Mouse (Mus musculus) CH12F3 (cell line): ENCODE data around the gene Gm30083.

Source experiments
- in situ Hi-C: fragments of 300-500 bp; cut with MboI; formaldehyde crosslinking; loops from 2 replicates; pipeline ENCODE4 v1.14.3; 2020; ENCODE audit warnings: low sequenced_read_pairs

The Gm30083 gene

DNA sequence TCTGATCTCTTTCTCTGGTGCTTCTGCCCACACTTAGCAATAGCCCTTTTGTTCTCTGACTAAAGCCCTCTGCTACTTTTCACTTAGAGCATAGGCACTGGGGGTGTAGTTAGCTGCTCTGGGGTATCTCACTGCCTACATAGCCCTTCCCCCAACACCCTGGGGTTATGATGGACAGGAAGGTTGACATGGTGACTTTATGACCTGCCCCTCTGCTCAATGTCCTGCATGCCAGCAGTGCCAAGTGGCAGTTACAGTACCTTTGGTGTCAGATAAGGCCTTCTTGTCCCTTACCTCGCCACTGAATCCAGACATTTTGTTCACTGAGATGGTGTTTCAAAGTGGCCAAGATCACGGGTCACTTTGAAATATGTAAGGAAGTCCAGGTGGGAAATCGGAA is at the start of gene Gm30083:
Gene Gm30083, minus strand, starts transcription at position 120 of the 400 bp plus-strand sequence.
- in situ Hi-C loops: no loop called here

DNA sequence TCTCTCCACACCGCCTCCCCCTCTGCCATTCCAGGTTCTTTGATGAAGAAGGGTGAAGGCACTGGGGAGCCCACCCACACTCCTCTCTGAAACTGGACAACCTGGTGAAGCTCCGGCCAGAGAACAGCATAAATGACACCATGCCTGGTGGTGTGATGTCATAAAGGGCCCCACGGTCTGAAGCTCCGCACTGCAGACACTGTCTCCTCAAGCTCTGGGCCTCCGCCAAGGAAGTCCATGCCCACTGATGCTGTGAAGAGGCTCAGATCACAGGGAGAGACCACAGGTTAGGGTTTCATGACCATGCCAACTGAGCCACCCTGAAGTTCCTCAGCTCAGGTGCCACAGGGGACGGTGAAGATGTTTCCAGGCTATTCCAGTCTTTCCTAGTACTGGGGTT is 37.5 kb upstream of the Gm30083 start, which contains the start of gene Antxrl:
Gene Antxrl, plus strand, starts transcription at position 192 of the 400 bp plus-strand sequence.
- in situ Hi-C loops: no loop called here

DNA sequence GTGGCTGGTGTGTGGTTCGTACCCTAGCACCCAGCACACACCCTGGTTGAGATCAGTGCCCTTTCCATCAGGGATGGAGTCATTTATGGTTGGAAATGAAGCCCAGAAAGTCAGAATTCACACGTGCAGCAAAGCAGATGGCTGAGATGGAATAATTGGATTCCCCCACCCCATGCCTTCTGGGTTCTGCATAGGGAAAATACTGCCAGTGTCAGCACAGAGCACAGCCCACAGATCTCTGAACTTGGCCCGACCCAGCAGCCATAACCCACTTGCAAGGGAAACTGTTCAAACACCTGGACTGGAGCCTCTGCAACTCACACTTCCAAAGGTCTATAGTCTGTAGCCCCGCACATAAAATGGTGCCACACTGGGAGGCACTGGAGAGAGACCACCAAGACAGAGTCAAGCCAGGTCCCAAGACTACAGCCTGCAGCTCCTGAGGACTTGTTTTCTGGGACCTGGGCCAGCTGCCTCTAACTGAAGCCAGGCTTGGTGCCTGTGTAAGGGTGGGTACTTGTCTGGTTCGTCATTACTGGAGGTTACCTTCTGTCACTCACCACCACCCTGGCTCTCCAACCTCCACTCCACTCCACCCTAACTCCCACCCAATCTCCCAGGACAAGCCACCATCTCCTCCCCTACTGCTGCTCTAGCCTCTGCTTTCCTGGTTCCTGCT is 35.3 kb upstream of the Gm30083 start:
- in situ Hi-C loops: no loop called here

DNA sequence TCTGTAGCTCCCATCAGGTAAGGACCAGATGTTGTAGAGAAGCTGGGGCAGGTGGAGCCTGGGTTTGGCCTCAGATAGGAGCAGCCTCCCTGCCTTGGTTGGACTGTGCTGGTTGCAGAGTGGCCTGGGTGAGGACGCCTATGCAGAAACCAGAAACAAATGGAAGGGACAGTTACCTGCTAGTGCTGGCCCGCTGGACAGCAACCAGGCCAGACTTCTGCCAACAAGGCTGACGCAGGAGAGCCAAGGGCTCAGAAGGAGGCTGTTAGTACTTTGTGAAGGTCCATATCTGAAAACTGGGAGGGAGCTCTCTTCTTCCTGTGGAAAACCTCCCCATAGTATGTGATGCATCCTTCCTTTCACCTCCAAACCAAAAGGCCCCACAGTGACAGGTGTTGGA is 28.4 kb upstream of the Gm30083 start:
- in situ Hi-C loops: no loop called here

DNA sequence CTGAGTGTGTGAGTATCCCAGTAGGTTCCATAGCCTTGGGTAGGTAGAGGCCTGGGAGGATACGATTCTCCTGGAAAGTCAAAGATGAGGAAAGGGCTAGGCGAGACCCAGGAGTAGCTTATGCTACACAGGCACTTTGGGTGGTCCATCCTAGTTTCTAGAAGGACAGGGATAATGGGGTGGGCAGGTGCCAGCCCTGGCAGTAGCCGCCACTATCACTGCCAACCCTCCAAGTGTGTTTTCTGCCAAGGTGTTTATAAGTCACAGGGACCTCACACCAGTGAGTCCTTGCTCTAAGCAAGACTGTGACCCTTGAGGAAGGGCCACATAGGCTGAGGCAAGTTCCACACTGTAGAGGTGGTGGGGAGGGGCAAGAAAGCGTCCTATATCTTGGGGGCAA is 26.3 kb upstream of the Gm30083 start:
- in situ Hi-C loops: no loop called here

DNA sequence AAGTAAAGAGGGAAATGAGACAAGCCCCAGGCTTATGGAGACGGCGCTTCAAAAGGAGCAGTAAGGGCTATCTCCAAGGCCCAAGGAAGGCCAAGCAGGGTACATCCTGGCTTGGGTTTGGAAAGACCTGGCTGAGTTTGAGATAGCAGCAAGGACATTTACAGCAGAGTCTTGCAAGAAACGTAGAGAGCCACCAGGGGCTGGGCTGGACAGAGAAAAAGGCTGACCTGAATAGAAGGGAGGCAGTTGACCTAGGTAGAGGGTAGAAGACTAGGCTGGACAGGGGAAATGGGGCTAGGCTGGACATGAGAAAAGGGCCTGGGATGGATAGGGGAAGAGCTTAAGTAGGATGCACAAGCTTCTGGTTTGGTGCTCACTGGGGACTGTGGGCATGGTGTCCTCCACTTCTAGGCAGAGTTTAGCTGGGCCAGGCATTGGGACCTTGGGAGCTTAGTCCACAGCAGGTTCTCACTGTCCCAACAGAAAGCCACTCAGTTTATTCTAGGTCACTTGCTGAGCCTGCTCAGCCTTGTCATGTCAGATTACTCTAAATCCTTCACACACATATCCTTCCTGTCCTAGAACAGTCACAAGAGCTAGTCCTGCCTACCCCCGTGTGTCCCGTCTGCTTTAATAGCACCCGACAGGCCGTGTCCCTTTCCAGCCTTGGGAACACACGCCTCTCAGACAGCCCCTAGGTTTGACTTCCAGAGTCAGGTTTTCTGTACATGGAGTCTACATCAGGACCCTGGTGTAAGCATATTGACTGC is 19.0 kb upstream of the Gm30083 start:
- in situ Hi-C loops: no loop called here

DNA sequence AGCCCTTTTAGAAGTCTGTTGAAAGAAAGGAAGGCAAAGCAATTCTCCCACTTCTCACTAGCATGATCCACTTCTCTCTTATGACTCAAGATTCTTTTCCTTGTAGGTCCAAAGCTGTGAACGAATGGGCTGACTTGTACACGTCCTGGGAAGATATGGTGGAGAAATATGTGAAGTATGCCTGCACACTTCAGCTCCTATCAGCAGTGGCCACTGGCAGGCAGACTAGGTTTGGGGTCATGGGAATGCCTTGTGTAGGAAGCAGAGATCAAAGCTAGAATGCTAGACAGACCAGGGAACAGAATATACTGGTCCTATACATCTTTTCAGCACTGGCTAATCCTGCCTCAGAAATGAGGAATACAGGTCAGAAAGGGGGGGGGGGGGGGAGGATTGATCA is 11.7 kb upstream of the Gm30083 start:
- in situ Hi-C loops: no loop called here

DNA sequence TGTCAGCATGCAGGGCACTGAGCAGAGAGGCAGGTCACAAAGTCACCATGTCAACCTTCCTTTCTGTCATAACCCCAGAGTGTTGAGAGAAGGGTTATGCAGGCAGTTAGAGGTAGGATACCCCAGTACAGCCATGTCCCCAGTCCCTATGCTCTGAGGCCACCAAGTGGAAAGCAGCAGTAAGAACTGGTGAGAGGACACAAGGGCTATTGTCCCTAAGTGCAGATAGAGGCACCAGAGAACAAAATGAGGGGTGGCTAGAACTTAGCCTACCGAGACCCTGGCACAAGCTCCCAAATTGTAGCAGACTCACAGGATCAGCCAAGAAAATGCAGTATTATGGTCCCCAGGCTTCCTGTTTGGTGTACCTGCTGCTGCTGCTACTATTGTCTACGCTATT is 2.0 kb upstream of the Gm30083 start:
- in situ Hi-C loops: no loop called here

DNA sequence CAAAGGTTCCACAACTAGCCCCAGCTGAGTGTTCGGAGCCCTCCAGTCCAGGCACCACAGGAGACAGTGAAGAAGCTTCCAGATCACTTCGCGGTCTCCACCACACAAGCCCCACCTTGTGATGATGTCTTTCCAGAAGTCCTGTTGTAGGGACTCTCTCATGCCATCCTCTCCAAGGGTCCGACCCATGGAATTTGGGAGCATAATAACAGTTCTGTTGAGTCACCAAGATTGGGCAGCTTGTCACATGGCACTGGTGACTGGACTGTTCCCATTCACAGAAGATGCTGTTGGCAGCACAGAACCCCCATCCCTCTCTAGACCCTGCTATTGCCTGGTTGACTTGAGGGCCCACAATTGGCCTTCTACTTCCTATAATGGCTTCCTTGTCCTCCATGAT is 1.4 kb upstream of the Gm30083 start, which contains the start of gene Gm5460:
Gene Gm5460, plus strand, starts transcription at position 378 of the 400 bp plus-strand sequence.
- in situ Hi-C loops: no loop called here

DNA sequence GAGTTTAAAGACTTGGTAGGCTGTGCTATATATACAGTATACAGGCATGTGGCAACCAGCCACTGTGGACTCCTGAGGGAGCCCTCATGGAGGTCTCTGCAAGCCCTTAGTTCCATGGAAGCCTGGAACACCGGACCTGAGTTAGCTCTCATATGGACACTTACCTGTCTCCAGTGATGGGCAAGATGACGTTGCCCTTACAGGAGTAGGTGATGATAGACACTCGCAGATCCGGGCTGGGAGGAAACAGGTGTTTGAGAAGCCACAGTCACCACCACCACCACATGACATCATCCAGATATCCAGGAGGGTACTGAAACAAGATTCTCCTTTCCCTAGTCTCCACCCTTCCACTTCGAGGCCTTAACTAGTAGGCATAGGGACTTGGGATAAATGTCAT is 12.6 kb downstream of the Gm30083 start:
- in situ Hi-C loops: no loop called here

DNA sequence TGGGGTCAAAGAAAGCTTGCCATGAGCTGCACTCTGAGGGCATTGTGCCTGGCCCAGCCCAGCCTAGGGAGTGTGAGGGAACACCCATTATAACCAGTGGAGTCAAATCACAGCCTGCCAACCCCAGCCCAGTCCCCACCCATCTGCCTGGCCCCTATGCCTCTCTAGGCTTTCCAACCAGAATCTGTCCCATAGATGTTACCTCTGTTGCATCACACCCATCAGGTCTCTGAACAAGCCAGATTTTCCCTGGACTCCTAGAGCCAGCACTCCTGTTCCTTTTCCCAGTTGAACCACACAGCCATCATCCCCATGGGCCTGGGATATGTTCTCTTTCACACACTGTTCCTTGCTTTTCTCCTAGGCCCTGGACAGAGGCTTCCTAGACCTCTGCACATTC is 13.5 kb downstream of the Gm30083 start:
- in situ Hi-C loops: no loop called here

DNA sequence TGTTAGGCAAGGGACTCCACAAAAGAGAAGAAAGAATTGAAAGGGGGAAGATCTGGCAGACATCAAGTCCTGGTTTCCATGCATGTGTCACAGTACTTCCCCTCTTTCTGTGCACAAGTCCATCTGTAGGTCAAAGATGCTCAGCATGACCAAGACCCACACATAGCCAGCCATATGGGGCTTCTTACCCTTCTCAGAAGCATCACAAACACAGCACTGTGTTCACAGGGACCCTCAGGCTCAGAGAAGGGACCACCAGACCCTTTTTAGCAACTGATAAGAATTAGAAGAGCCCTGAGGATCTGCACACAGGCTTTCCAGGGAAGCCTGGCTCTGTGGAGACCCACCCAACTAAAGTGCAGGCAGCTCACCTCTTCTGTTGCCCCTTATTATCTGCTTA is 14.9 kb downstream of the Gm30083 start:
- in situ Hi-C loops: no loop called here

DNA sequence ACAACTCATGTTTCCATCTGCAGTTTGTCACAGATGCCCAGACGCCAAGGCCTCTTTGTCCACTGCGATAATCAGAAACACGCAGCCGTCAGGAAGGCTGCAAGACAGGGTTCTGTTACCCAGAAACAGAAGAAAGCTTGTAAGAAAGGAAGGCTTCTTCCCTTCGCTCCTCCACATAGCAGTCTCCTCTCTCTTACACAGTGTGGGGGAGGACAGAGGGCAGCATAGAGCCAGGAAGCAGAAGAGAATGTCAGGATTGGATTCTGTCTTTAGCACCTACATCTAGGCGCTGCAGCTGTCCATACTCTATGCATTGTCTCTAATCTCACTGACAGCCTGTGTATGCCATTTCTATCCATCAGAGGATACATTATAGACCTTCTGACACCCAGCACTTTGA is 17.6 kb downstream of the Gm30083 start:
- in situ Hi-C loops: no loop called here

DNA sequence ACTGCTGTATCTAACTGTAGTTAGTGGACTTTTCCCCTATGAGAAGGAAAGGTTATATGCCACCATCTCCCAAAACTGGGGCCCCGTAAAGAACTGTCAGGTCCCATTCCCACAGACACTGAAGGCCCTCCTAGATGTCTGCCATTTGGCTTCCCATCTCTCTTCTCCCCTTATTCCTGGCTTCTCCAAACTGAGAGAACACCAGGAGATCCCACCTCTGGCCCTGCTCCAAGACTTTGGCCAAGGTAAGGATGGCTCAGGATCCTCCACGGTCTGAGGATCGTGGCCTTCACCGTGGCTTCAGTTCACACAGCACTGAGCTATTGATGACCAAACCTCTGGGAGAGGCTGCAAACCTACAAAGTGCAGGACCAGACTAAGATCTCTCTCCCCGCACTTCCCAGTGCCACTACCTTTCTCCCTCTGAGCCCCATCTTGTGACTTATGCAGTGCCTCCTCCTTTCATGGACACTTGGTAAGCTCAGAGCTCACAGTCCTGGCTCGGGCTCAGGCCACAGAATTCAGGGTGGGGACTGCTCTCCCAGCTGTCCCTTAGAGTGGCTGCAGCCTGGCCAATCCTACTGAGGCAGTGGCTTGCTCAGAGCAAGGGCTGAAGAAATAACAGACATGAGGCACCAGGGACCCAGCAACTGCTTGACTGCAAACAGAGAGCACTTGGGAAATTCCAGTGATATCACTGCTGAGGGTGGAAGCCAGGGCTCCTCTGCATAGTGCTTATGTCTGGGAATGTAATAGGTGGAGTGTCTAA is 21.3 kb downstream of the Gm30083 start:
- in situ Hi-C loops: no loop called here

DNA sequence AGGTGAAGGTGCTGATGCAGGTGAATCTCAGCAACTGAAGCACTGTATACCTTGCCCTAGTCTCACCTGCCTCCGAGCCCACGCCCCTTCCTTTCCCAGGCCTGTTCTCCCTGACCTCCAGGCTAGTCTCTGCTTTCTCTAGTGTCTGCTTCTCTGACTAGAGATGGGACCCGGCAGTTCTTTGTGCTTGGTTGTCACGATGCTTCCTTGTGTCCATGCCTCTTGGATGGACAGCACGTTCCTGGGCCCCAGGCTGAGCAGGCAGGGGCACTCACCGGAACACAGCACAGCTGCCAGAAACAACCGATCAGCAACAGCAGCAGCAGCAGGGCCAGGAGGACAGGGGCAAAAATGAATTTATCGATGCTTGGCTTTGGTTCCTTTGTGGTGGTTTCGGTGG is 21.9 kb downstream of the Gm30083 start:
- in situ Hi-C loops: no loop called here

DNA sequence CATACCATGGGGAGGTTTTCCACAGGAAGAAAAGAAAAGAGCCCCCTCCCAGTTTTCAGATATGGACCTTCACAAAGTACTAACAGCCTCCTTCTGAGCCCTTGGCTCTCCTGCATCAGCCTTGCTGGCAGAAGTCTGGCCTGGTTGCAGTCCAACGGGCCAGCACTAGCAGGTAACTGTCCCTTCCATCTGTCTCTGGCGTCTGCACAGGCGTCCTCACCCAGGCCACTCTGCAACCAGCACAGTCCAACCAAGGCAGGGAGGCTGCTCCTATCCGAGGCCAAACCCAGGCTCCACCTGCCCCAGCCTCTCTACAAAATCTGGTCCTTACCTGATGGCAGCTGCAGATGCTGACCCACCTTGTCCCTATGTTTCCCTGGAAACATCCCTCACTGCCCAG is 23.0 kb downstream of the Gm30083 start:
- in situ Hi-C loops: no loop called here

DNA sequence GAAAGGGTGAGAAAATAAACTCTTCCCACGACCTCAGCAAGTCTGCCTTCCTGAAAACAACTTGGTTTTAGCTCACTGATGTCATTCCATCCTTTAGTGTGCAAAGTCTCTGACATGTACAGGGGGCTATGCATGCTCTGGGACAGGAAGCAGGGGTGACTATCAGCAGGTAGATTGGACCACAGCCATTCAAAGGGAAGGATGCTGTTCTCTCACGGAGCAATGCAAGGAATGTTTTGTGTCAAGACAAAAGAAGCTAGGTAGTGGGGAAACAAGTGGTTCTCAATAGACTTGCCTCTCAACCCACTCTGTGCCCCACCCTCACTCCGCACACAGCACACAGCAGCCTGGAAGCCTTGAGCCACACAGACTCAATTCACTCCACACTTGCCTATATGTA is 25.8 kb downstream of the Gm30083 start:
- in situ Hi-C loops: no loop called here

DNA sequence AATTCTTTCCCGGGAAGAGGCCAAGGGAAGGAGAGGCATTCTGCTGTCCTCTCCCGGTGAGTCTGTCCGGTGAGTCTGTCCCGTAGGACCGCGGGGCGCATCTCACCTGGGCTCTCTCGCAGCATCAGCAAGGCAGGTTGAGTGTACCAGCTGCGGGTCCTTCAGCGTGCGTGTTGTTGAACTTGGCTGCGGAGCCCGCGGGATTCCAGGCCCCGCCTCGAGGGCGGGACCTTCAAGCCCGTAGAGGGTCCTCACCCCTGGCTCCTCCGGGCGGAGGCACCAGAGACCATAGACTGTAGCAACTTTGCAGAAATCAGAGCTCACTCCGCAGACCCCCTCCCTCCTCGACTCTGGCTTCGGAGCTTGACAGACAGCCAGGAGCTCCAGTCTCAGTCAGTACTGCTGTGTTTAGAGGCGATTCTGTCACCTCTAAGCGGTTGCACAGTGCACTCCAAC is 36.4 kb downstream of the Gm30083 start, which contains the start of gene Zfp488:
Gene Zfp488, minus strand, starts transcription at position 161 of the 456 bp plus-strand sequence.
- in situ Hi-C loops: no loop called here

DNA sequence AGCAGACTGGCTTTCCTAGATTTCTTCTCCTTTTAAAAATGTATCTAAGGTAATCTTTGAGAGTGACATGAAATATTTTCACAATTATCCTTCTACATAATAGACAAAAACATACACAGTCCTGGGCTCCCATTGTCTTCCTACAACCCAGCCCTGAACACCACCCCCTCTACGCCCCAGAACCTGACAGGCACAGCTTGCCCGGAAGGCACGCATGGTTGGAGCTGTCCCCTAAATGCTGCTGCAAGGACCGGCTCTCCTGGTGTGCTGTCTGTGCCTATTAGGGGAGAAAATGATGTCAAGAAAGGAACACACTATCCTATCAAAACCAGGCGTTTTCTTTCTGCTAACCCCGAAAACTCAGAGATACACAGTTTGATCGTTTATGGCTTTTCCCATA is 37.2 kb downstream of the Gm30083 start:
- in situ Hi-C loops: no loop called here

DNA sequence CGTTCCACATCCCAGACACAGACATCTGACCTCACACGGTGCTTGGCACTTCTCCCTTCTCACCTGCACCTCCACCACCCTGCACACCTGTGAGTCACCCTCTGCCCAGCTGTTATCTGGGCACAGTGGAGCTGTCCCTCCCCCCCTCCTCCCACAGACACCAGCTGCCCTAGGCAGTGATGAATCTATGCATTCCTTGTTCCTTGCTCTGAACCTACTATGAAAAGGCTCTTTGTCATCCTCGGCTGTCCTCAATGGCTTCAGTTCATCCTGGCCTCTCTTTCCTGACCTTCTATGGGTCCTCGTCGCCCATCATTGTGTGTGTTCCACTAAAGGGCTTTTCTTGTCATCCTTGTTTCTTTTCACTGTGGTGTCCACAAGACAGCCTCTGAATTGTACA is 40.2 kb downstream of the Gm30083 start:
- in situ Hi-C loops: no loop called here

DNA sequence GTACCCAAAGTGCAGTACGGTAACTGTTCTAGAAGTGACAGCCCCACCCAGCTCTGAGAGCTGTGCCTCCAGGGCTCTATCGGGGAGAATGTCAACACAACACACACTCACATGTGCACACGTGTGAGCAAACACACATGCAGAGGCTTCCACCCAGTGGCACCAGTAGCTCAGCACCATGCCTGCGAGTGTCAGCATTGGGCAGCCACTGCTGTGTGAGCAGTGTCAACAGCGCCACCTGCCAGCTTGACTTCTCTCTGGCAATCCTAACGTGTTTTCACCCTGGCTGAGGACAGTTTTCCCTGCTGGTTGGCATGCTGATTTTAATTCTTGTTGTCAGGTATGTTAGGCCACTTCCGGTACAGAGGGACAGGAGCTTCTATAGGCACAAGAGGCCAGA is 42.3 kb downstream of the Gm30083 start:
- in situ Hi-C loops: no loop called here
